Mouse (Mus musculus) intestine, postnatal 0 days (tissue): ENCODE results near the gene Smpdl3a. TPM values are rescaled to one million over a fixed set of nuclear protein-coding genes. Genes with fewer than 3 reads are reported as not detected.

Experiments
- ATAC-seq: fragments of 200-750 bp; cut with Nextera tagmentation; 2 replicates; pipeline ENCODE4 v1.8.0; 2017; ENCODE audit warnings: mild to moderate bottlenecking, moderate TSS enrichment, moderate library complexity
- H3K27ac ChIP-seq: fragments of 300-500 bp; sonication (generic); 2 replicates; pipeline ENCODE4 v1.5.1; 2014; ENCODE audit warnings: mild to moderate bottlenecking, low read depth, low read length, moderate library complexity
- H3K27me3 ChIP-seq: fragments of 300-500 bp; sonication (generic); replicated peaks from 2 replicates; pipeline ENCODE4 v1.6.1; 2014; ENCODE audit warnings: low read length, mixed read lengths; ENCODE audit not compliant: control insufficient read depth, insufficient read depth
- H3K36me3 ChIP-seq: fragments of 300-500 bp; sonication (generic); 2 replicates; pipeline ENCODE4 v1.6.1; 2014; ENCODE audit warnings: mild to moderate bottlenecking, moderate library complexity; ENCODE audit not compliant: control insufficient read depth, insufficient read depth
- H3K4me1 ChIP-seq: fragments of 300-500 bp; sonication (generic); replicated peaks from 2 replicates; pipeline ENCODE4 v1.6.1; 2014; ENCODE audit warnings: antibody characterized with exemption, low read length, mixed read lengths; ENCODE audit not compliant: control insufficient read depth, insufficient read depth
- H3K4me2 ChIP-seq: fragments of 300-500 bp; sonication (generic); replicated peaks from 2 replicates; pipeline ENCODE4 v1.6.1; 2014; ENCODE audit warnings: low read depth, mild to moderate bottlenecking, moderate library complexity
- H3K4me3 ChIP-seq: fragments of 300-500 bp; sonication (generic); 2 replicates; pipeline ENCODE4 v1.5.1; 2014; ENCODE audit warnings: low read depth, low read length
- H3K9ac ChIP-seq: fragments of 300-500 bp; sonication (generic); 2 replicates; pipeline ENCODE4 v1.6.1; 2014; ENCODE audit warnings: mild to moderate bottlenecking, low read depth, low read length
- H3K9me3 ChIP-seq: fragments of 300-500 bp; sonication (generic); 2 replicates; pipeline ENCODE4 v1.6.1; 2016; ENCODE audit warnings: mixed run types; ENCODE audit not compliant: control insufficient read depth
- CTCF ChIP-seq: sonication (generic); IDR thresholded peaks from 2 replicates; pipeline ENCODE4 v1.5.1; 2016; ENCODE audit warnings: low read depth, mild to moderate bottlenecking, control low read depth, antibody characterized with exemption, moderate library complexity
- WGBS: fragments of 180-500 bp; shearing (Covaris S2); extraction: QIAGEN DNeasy Blood & Tissue Kit; methylation state at CpG from one replicate; pipeline ENCODE4 v1.1.7; 2014; 5-methylcytosine and 5-hydroxymethylcytosine counted together
- polyA plus RNA-seq: library from polyadenylated mRNA; unstranded; fragments of >200 nt; fragmentation: Nextera tagmentation; extraction: Ambion mirVana; gene quantifications from 2 replicates; pipeline ENCODE4 v1.2.1, GENCODE M21; 2015

The Smpdl3a gene
- polyA plus RNA-seq, 1 experiment from 2014 or later, result 209 TPM

DNA sequence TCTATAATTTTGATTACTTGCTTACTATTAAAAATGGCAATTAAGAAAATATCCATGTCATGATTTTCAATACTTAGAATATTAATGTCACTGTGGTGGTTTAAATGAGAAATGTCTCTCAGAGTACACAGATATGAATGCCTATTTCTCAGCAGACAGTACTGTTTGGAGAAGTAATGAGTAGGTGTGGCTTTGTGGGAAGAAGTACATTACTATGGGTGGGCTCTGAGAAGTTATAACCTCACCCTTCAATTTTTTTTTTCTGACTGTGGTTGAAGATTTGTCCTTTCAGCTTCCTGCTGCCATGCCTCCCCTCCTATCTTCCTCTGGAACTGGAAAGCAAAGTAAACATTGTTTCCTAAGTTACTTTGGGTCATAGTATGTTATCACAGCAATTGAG, 41.8 kb downstream of the Smpdl3a start:
- TF ChIP-seq CTCF, result no peak
- no peaks in the 10 kb centered on the region for H3K4me1 ChIP-seq
- H3K9ac ChIP-seq, result no peak overlapping the region
- ATAC-seq, result no peak
- H3K4me2 ChIP-seq, result no peak overlapping the region
- no peaks in the 10 kb centered on the region for H3K27me3 ChIP-seq
- H3K4me3 ChIP-seq, result no peak overlapping the region
- no peaks in the 10 kb centered on the region for H3K9me3 ChIP-seq
- H3K36me3 ChIP-seq, result no peaks in the 10 kb centered on the region
- no peak overlapping the region for H3K27ac ChIP-seq

- H3K36me3 ChIP-seq, result no peaks in the 10 kb centered on the region
- peak; percentile 86 for TF ChIP-seq CTCF
- 35% methylated on average over 8 of the region's 8 CpGs for WGBS
- no peak overlapping the region for H3K27ac ChIP-seq
- H3K4me2 ChIP-seq, result no peak overlapping the region
- H3K9ac ChIP-seq, result no peak overlapping the region
- H3K9me3 ChIP-seq, result no peaks in the 10 kb centered on the region
- no peak for ATAC-seq
- no peak overlapping the region for H3K4me3 ChIP-seq
- no peaks in the 10 kb centered on the region for H3K27me3 ChIP-seq
- H3K4me1 ChIP-seq, result no peaks in the 10 kb centered on the region
Observed at GRCm38 (mm10) chr10:57841638-57842509, 47.7 kb downstream of the Smpdl3a start.

DNA sequence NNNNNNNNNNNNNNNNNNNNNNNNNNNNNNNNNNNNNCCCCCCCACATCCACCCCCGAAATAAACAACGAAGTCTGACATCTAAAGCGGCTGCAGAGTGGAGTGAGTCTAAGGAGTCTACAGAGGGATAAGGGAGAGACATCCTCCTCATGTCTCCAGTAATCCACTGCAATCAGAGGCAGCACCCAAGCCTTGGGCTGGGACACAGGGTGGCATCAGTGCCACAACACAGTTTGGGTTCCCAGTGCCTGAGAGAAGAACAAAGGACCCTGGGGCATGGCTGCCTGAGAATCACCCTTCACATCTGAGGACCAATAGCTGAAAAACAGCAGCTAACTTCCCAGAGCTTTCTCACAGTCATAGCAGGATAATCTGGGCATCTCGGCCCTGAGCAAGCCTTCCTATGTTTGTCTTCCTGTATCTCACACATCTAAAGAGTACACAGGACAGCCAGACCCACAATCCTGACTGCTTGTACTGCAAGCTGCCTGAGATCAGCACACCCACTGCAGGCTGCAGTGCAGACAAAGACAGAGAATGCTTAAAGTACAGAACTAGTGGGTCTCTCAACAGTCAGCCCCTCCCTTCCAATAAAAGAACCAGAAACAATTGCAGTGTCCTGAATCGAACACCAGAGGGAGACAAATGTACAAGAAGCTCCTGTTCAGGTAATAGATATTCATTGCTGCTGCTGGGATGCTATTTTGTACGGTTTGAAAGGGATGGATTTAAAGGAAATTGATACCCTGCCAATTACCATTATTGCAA, 54.0 kb downstream of the Smpdl3a start:
- no peak for ATAC-seq
- no peaks in the 10 kb centered on the region for H3K36me3 ChIP-seq
- no peak overlapping the region for H3K4me2 ChIP-seq
- H3K9me3 ChIP-seq, result no peaks in the 10 kb centered on the region
- H3K4me3 ChIP-seq, result no peak overlapping the region
- TF ChIP-seq CTCF, result peak; percentile 82
- H3K27me3 ChIP-seq, result no peaks in the 10 kb centered on the region
- no peak overlapping the region for H3K27ac ChIP-seq
- no peak overlapping the region for H3K9ac ChIP-seq
- WGBS, result 51% methylated on average over 6 of the region's 6 CpGs
- H3K4me1 ChIP-seq, result no peaks in the 10 kb centered on the region

Other genes with a start within 250 kb of the Smpdl3a start
- gene Pkib, start 162.4 kb upstream of the Smpdl3a start, polyA plus RNA-seq, result 2.3 and 3.1 TPM in 2 replicates
- 27.7 and 29.6 TPM in 2 replicates for gene Fabp7, start 9.5 kb upstream of the Smpdl3a start, polyA plus RNA-seq